Mouse (Mus musculus): ENCODE results near the gene D5Ertd579e. TPM values are rescaled to one million over a fixed set of nuclear protein-coding genes. Genes with fewer than 3 reads are reported as not detected.

The D5Ertd579e gene
- polyA plus RNA-seq, 1 experiment from 2014 or later: 30.2 TPM

- no peaks in the 10 kb centered on the region for H3K9me3 ChIP-seq (replicated peaks; ENCODE audit: control insufficient read depth, low read length)
- H3K4me3 ChIP-seq (ENCODE audit: low read depth, low read length): no peak overlapping the region
- H3K27ac ChIP-seq (ENCODE audit: low read depth, low read length): no peak overlapping the region
- WGBS: 69% methylated on average over 2 of the region's 2 CpGs
- DNase-seq (ENCODE audit: low spot score) (no peak), ATAC-seq (no peak)
- no peaks in the 10 kb centered on the region for H3K27me3 ChIP-seq (replicated peaks; ENCODE audit: control insufficient read depth, insufficient read depth, low read length)
- no peak overlapping the region for H3K9ac ChIP-seq (ENCODE audit: low read length)
- H3K36me3 ChIP-seq (ENCODE audit: control insufficient read depth, insufficient read depth, low read length): peaks cover 10% of the 10 kb centered on the region
- no peaks in the 10 kb centered on the region for H3K4me1 ChIP-seq (ENCODE audit: control insufficient read depth, insufficient read depth, low read length)
- H3K4me2 ChIP-seq (ENCODE audit: low read length): no peak overlapping the region
Observed at GRCm38 (mm10) chr5:36567627-36568026, 128.2 kb downstream of the D5Ertd579e start.

DNA sequence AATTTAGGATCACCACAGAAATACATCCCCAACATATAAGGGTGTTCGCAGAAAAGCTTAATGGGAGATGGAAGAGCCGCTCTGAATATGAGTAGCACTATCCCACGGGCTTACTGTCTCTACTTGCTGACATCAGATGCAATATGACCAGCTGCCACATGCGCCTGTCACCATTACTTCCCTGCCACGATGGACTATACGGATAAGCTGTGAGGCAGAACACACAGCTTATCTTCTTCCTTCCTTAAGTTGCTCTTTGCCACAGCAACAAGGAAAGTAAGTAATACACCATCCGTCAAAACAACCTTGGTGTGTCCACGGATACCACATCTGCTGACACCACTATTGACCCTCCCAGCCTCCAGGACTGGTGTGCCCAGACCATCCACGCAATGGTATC is 131.3 kb downstream of the D5Ertd579e start:
- DNase-seq (ENCODE audit: low spot score) (no peak), ATAC-seq (no peak)
- 95% methylated on average over 9 of the region's 9 CpGs for WGBS
- Histone ChIP-seq H3K36me3 (ENCODE audit: control insufficient read depth, insufficient read depth, low read length) (no peaks in the 10 kb centered on the region), H3K4me2 (ENCODE audit: low read length) (no peak overlapping the region), H3K27ac (ENCODE audit: low read depth, low read length) (no peak overlapping the region), H3K27me3 (replicated peaks; ENCODE audit: control insufficient read depth, insufficient read depth, low read length) (no peaks in the 10 kb centered on the region), H3K9me3 (replicated peaks; ENCODE audit: control insufficient read depth, low read length) (no peaks in the 10 kb centered on the region), H3K9ac (ENCODE audit: low read length) (no peak overlapping the region), H3K4me3 (ENCODE audit: low read depth, low read length) (no peak overlapping the region), H3K4me1 (ENCODE audit: control insufficient read depth, insufficient read depth, low read length) (no peaks in the 10 kb centered on the region)

DNA sequence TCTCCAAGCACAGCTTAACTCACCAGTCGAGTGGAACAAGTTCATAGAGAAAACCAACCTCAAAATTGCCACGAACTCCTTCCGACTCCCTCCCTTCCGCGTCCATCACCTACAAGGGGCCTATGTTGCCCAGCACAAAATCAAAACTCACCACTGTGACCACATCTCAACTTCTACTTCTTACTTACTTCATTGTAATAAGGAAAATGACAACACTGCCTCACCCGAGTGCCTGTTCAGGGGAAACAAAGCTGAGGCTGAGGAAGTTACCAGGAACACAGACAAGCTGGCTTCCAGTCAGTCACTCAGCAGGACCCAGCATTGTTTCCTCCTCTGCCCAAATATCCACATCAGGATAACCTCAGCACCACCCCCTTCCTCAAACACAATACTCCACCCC is 132.1 kb downstream of the D5Ertd579e start:
- Histone ChIP-seq H3K4me3 (ENCODE audit: low read depth, low read length) (no peak overlapping the region), H3K9me3 (replicated peaks; ENCODE audit: control insufficient read depth, low read length) (no peaks in the 10 kb centered on the region), H3K27ac (ENCODE audit: low read depth, low read length) (no peak overlapping the region), H3K36me3 (ENCODE audit: control insufficient read depth, insufficient read depth, low read length) (no peaks in the 10 kb centered on the region), H3K27me3 (replicated peaks; ENCODE audit: control insufficient read depth, insufficient read depth, low read length) (no peaks in the 10 kb centered on the region), H3K4me2 (ENCODE audit: low read length) (no peak overlapping the region), H3K9ac (ENCODE audit: low read length) (no peak overlapping the region), H3K4me1 (ENCODE audit: control insufficient read depth, insufficient read depth, low read length) (no peaks in the 10 kb centered on the region)
- ATAC-seq: no peak
- WGBS: 78% methylated on average over 6 of the region's 6 CpGs
- no peak for DNase-seq (ENCODE audit: low spot score)

DNA sequence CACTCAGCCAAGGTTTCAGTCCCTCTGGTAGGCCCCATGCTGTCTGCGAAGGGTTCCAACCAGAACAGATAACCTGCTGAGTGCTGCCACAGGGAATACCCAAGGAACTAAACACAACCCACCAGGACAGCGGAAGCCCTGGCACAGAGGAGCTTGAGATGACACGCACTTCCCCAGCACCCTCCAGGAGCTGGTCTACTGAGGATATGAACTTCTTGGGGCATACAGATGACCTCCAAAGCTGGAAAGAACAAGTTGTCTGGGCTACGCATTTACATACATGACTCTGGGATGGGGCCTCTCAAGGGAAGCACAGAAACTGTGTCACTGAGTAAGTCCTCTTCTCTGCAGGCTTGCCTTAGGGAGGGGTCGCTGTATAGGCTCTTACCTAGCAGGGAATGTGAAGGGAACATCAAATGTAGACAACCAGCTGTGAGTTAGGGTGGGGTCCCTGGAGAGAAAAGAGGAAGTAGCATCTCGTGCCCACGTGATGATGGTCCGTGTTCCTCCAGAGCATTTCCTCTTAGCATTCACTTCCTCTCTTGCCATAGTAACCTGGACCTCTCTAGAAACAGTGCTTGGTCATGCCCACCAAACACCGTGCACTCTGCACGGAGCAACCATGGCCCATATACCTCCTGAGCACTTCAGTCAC is 132.9 kb downstream of the D5Ertd579e start:
- H3K9ac ChIP-seq (ENCODE audit: low read length): no peak overlapping the region
- ATAC-seq (no peak), DNase-seq (ENCODE audit: low spot score) (no peak)
- H3K4me1 ChIP-seq (ENCODE audit: control insufficient read depth, insufficient read depth, low read length): no peaks in the 10 kb centered on the region
- no peaks in the 10 kb centered on the region for H3K36me3 ChIP-seq (ENCODE audit: control insufficient read depth, insufficient read depth, low read length)
- H3K4me2 ChIP-seq (ENCODE audit: low read length): no peak overlapping the region
- 94% methylated on average over 10 of the region's 10 CpGs for WGBS
- no peaks in the 10 kb centered on the region for H3K27me3 ChIP-seq (replicated peaks; ENCODE audit: control insufficient read depth, insufficient read depth, low read length)
- H3K4me3 ChIP-seq (ENCODE audit: low read depth, low read length): no peak overlapping the region
- H3K27ac ChIP-seq (ENCODE audit: low read depth, low read length): no peak overlapping the region
- H3K9me3 ChIP-seq (replicated peaks; ENCODE audit: control insufficient read depth, low read length): no peaks in the 10 kb centered on the region

GRCm38 (mm10) chr5:36561509-36561908 is 134.3 kb downstream of the D5Ertd579e start:
- WGBS: 78% methylated on average over 4 of the region's 4 CpGs
- Histone ChIP-seq H3K4me2 (ENCODE audit: low read length) (no peak overlapping the region), H3K4me3 (ENCODE audit: low read depth, low read length) (no peak overlapping the region), H3K9me3 (replicated peaks; ENCODE audit: control insufficient read depth, low read length) (no peaks in the 10 kb centered on the region), H3K4me1 (ENCODE audit: control insufficient read depth, insufficient read depth, low read length) (0 out of 2 replicates have a peak, but pooled peaks cover 5% of the 10 kb centered on the region), H3K36me3 (ENCODE audit: control insufficient read depth, insufficient read depth, low read length) (no peaks in the 10 kb centered on the region), H3K9ac (ENCODE audit: low read length) (no peak overlapping the region), H3K27ac (ENCODE audit: low read depth, low read length) (no peak overlapping the region), H3K27me3 (replicated peaks; ENCODE audit: control insufficient read depth, insufficient read depth, low read length) (no peaks in the 10 kb centered on the region)
- no peak for DNase-seq (ENCODE audit: low spot score)
- ATAC-seq: no peak

- Histone ChIP-seq H3K36me3 (ENCODE audit: control insufficient read depth, insufficient read depth, low read length) (no peaks in the 10 kb centered on the region), H3K27ac (ENCODE audit: low read depth, low read length) (no peak overlapping the region), H3K9me3 (replicated peaks; ENCODE audit: control insufficient read depth, low read length) (no peaks in the 10 kb centered on the region), H3K27me3 (replicated peaks; ENCODE audit: control insufficient read depth, insufficient read depth, low read length) (no peaks in the 10 kb centered on the region), H3K4me2 (ENCODE audit: low read length) (no peak overlapping the region), H3K4me1 (ENCODE audit: control insufficient read depth, insufficient read depth, low read length) (0 out of 2 replicates have a peak, but pooled peaks cover 5% of the 10 kb centered on the region), H3K4me3 (ENCODE audit: low read depth, low read length) (no peak overlapping the region), H3K9ac (ENCODE audit: low read length) (no peak overlapping the region)
- WGBS: 92% methylated on average over 4 of the region's 4 CpGs
- ATAC-seq: no peak
- DNase-seq (ENCODE audit: low spot score): no peak
Observed at GRCm38 (mm10) chr5:36560490-36560889, 135.3 kb downstream of the D5Ertd579e start.

DNA sequence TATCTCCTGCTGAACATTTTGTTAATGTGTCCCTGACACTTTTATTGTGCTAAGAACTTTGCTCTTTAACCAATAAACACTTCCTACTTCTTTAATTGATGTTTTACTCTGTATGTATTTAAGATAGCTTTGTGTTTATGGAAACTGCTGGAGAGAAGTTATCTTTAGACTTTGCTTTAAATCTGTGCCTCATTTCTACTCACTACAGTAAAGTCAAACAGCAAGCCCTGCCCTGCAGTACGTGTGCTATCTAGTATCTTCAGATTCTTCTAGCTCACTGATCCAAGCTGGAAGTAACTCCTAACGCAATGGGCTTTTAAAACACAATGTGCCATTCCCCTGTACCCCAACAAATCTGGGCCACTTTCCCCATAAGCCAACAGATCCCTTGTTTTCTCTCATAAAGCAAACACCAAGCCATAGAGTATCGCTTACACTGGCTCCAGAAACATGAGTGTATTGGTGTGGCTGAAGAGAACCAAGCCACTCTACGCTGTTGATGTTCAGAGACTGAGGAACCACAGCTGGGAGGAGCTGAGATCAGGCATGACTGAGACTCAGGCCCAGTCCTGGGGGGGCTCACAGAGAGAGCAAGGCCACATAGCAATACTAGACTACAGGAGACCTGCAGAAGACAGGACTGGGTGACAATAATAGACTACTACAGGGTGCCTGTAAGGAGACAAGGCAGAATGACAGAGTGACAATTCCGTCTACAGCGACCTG is 136.2 kb downstream of the D5Ertd579e start:
- H3K9me3 ChIP-seq (replicated peaks; ENCODE audit: control insufficient read depth, low read length): no peaks in the 10 kb centered on the region
- no peak for DNase-seq (ENCODE audit: low spot score)
- no peaks in the 10 kb centered on the region for H3K36me3 ChIP-seq (ENCODE audit: control insufficient read depth, insufficient read depth, low read length)
- no peak for ATAC-seq
- no peak overlapping the region for H3K27ac ChIP-seq (ENCODE audit: low read depth, low read length)
- WGBS: 91% methylated on average over 6 of the region's 6 CpGs
- H3K4me3 ChIP-seq (ENCODE audit: low read depth, low read length): no peak overlapping the region
- no peaks in the 10 kb centered on the region for H3K27me3 ChIP-seq (replicated peaks; ENCODE audit: control insufficient read depth, insufficient read depth, low read length)
- H3K4me1 ChIP-seq (ENCODE audit: control insufficient read depth, insufficient read depth, low read length): 0 out of 2 replicates have a peak, but pooled peaks cover 5% of the 10 kb centered on the region
- no peak overlapping the region for H3K9ac ChIP-seq (ENCODE audit: low read length)
- H3K4me2 ChIP-seq (ENCODE audit: low read length): no peak overlapping the region

- no peak overlapping the region for H3K9ac ChIP-seq (ENCODE audit: low read length)
- DNase-seq (ENCODE audit: low spot score) (no peak), ATAC-seq (no peak)
- 0 out of 2 replicates have a peak, but pooled peaks cover 5% of the 10 kb centered on the region for H3K4me1 ChIP-seq (ENCODE audit: control insufficient read depth, insufficient read depth, low read length)
- no peak overlapping the region for H3K4me2 ChIP-seq (ENCODE audit: low read length)
- no peak overlapping the region for H3K27ac ChIP-seq (ENCODE audit: low read depth, low read length)
- no peak overlapping the region for H3K4me3 ChIP-seq (ENCODE audit: low read depth, low read length)
- no peaks in the 10 kb centered on the region for H3K36me3 ChIP-seq (ENCODE audit: control insufficient read depth, insufficient read depth, low read length)
- H3K9me3 ChIP-seq (replicated peaks; ENCODE audit: control insufficient read depth, low read length): no peaks in the 10 kb centered on the region
- no peaks in the 10 kb centered on the region for H3K27me3 ChIP-seq (replicated peaks; ENCODE audit: control insufficient read depth, insufficient read depth, low read length)
- 69% methylated on average over 5 of the region's 5 CpGs for WGBS
Observed at GRCm38 (mm10) chr5:36559106-36559505, 136.7 kb downstream of the D5Ertd579e start.

GRCm38 (mm10) chr5:36558526-36558925 is 137.3 kb downstream of the D5Ertd579e start:
- no peak for ATAC-seq

More at GRCm38 (mm10) chr5:36558526-36558925, 137.3 kb downstream of the D5Ertd579e start:
- Histone ChIP-seq H3K4me1 (ENCODE audit: control insufficient read depth, insufficient read depth, low read length) (0 out of 2 replicates have a peak, but pooled peaks cover 5% of the 10 kb centered on the region), H3K9ac (ENCODE audit: low read length) (no peak overlapping the region), H3K27ac (ENCODE audit: low read depth, low read length) (no peak overlapping the region), H3K9me3 (replicated peaks; ENCODE audit: control insufficient read depth, low read length) (no peaks in the 10 kb centered on the region), H3K4me3 (ENCODE audit: low read depth, low read length) (no peak overlapping the region), H3K4me2 (ENCODE audit: low read length) (no peak overlapping the region), H3K27me3 (replicated peaks; ENCODE audit: control insufficient read depth, insufficient read depth, low read length) (no peaks in the 10 kb centered on the region), H3K36me3 (ENCODE audit: control insufficient read depth, insufficient read depth, low read length) (no peaks in the 10 kb centered on the region)
- WGBS: 90% methylated on average over 2 of the region's 2 CpGs
- no peak for DNase-seq (ENCODE audit: low spot score)
